Mouse (Mus musculus): ENCODE measurements around the gene Yy1. TPM values are rescaled to one million over a fixed set of nuclear protein-coding genes. Genes with fewer than 3 reads are reported as not detected.

Gene Yy1
- polyA plus RNA-seq, 1 experiment, result 15.3 TPM

GRCm38 (mm10) chr12:108766866-108767265, 25.9 kb upstream of the Yy1 start:
- Histone ChIP-seq H3K4me2 (ENCODE audit: low read depth) (no peak overlapping the region), H3K79me2 (ENCODE audit: control insufficient read depth, insufficient read depth) (no peaks in the 10 kb centered on the region), H3K27me3 (ENCODE audit: control insufficient read depth, insufficient read depth, insufficient read length) (no peaks in the 10 kb centered on the region), H3K4me3 (no peak overlapping the region), H3ac (ENCODE audit: control insufficient read depth, insufficient read length) (no peak overlapping the region), H3K36me3 (ENCODE audit: control insufficient read depth, insufficient read depth) (no peaks in the 10 kb centered on the region)
- TF ChIP-seq POLR2A (IDR thresholded peaks at IDR 0.05; ENCODE audit: insufficient read length, low read depth) (no peak), MYOG (IDR thresholded peaks at IDR 0.05; ENCODE audit: control insufficient read depth in 1 of 3, insufficient read depth in 1 of 3, insufficient read length in 2 of 3, low read depth in 2 of 3) (no peak), E2F4 (IDR thresholded peaks at IDR 0.05; ENCODE audit: insufficient read depth) (no peak), MAX (IDR thresholded peaks at IDR 0.05; ENCODE audit: low read depth) (no peak), POLR2AphosphoS2 (IDR thresholded peaks at IDR 0.05; ENCODE audit: insufficient read length, low read depth) (no peak), REST (IDR thresholded peaks at IDR 0.05; ENCODE audit: insufficient read depth, insufficient read length) (no peak), USF1 (IDR thresholded peaks at IDR 0.05; ENCODE audit: low read depth) (no peak), SRF (IDR thresholded peaks at IDR 0.05; ENCODE audit: control insufficient read depth, insufficient read length, low read depth) (no peak)

DNA sequence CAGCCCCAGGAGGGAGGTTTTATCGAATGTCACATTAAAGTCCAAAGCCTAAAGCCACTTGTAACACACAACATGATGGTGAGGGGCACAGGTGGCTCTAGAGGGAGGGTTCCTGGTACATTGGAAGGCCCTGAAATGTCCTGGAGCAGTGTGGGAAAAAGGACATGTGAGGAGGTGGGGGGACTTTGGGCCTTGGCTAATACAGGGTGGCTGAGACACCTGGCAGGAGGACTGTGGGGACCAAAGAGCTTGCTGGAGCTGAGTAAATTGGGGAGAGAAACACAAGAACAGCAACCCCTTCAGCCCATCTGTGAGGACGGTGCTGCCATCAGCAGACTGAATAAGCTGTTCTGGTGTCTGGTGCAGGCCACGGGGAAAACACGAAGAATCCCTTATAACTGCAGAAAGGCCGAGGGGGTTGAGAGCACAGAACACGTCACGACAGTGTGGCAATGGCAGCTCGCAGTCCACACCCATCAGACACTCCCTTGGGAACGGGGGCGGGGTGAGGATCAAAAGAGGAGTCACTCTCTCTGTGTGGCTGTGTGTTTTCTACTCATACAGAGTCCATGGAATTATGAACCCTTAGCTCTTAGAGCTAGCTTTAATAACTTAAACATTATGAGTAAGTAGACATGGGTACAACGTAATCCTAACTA, 24.4 kb upstream of the Yy1 start:
- no peak overlapping the region for H3ac ChIP-seq (ENCODE audit: control insufficient read depth, insufficient read length)
- no peaks in the 10 kb centered on the region for H3K27me3 ChIP-seq (ENCODE audit: control insufficient read depth, insufficient read depth, insufficient read length)
- H3K79me2 ChIP-seq (ENCODE audit: control insufficient read depth, insufficient read depth), result no peaks in the 10 kb centered on the region
- no peak overlapping the region for H3K4me3 ChIP-seq
- H3K4me2 ChIP-seq (ENCODE audit: low read depth), result no peak overlapping the region
- TF ChIP-seq POLR2A (IDR thresholded peaks at IDR 0.05; ENCODE audit: insufficient read length, low read depth) (no peak), MYOD1 (IDR thresholded peaks at IDR 0.05; ENCODE audit: control insufficient read depth in 1 of 3, insufficient read length in 2 of 3, low read depth in 2 of 3) (no peak), MAX (IDR thresholded peaks at IDR 0.05; ENCODE audit: low read depth) (no peak), SRF (IDR thresholded peaks at IDR 0.05; ENCODE audit: control insufficient read depth, insufficient read length, low read depth) (no peak), CEBPB (IDR thresholded peaks at IDR 0.05; ENCODE audit: insufficient read depth, poor library complexity, severe bottlenecking) (no peak), E2F4 (IDR thresholded peaks at IDR 0.05; ENCODE audit: insufficient read depth) (no peak), MYOG (IDR thresholded peaks at IDR 0.05; ENCODE audit: control insufficient read depth in 1 of 3, insufficient read depth in 1 of 3, insufficient read length in 2 of 3, low read depth in 2 of 3) (no peak), POLR2AphosphoS2 (IDR thresholded peaks at IDR 0.05; ENCODE audit: insufficient read length, low read depth) (no peak), REST (IDR thresholded peaks at IDR 0.05; ENCODE audit: insufficient read depth, insufficient read length) (no peak), USF1 (IDR thresholded peaks at IDR 0.05; ENCODE audit: low read depth) (no peak), TCF3 (IDR thresholded peaks at IDR 0.05; ENCODE audit: insufficient read length, low read depth) (no peak), TCF12 (IDR thresholded peaks at IDR 0.05; ENCODE audit: insufficient read depth, poor library complexity, severe bottlenecking) (no peak)
- no peaks in the 10 kb centered on the region for H3K36me3 ChIP-seq (ENCODE audit: control insufficient read depth, insufficient read depth)

GRCm38 (mm10) chr12:108780108-108780877, 12.5 kb upstream of the Yy1 start:
- H3K27me3 ChIP-seq (ENCODE audit: control insufficient read depth, insufficient read depth, insufficient read length), result no peaks in the 10 kb centered on the region
- peaks cover 10% of the 10 kb centered on the region for H3K36me3 ChIP-seq (ENCODE audit: control insufficient read depth, insufficient read depth)
- peaks cover 4% of the 10 kb centered on the region for H3K79me2 ChIP-seq (ENCODE audit: control insufficient read depth, insufficient read depth)
- H3K4me3 ChIP-seq, result no peak overlapping the region
- H3ac ChIP-seq (ENCODE audit: control insufficient read depth, insufficient read length), result no peak overlapping the region
- TF ChIP-seq POLR2A (IDR thresholded peaks at IDR 0.05; ENCODE audit: insufficient read length, low read depth), result no peak
- TF ChIP-seq REST (IDR thresholded peaks at IDR 0.05; ENCODE audit: insufficient read depth, insufficient read length), result no peak
- no peak for TF ChIP-seq MAX (IDR thresholded peaks at IDR 0.05; ENCODE audit: low read depth)
- TF ChIP-seq POLR2AphosphoS2 (IDR thresholded peaks at IDR 0.05; ENCODE audit: insufficient read length, low read depth), result no peak
- TF ChIP-seq TCF12 (IDR thresholded peaks at IDR 0.05; ENCODE audit: insufficient read depth, poor library complexity, severe bottlenecking), result no peak
- TF ChIP-seq SRF (IDR thresholded peaks at IDR 0.05; ENCODE audit: control insufficient read depth, insufficient read length, low read depth), result no peak
- no peak overlapping the region for H3K4me2 ChIP-seq (ENCODE audit: low read depth)

- Histone ChIP-seq H3ac (ENCODE audit: control insufficient read depth, insufficient read length) (no peak overlapping the region), H3K4me3 (no peak overlapping the region), H3K79me2 (ENCODE audit: control insufficient read depth, insufficient read depth) (peaks cover 53% of the 10 kb centered on the region), H3K4me2 (ENCODE audit: low read depth) (no peak overlapping the region), H3K36me3 (ENCODE audit: control insufficient read depth, insufficient read depth) (no peaks in the 10 kb centered on the region), H3K27me3 (ENCODE audit: control insufficient read depth, insufficient read depth, insufficient read length) (no peaks in the 10 kb centered on the region)
- TF ChIP-seq MYOG (IDR thresholded peaks at IDR 0.05; ENCODE audit: control insufficient read depth in 1 of 3, insufficient read depth in 1 of 3, insufficient read length in 2 of 3, low read depth in 2 of 3), result no peak
- no peak for TF ChIP-seq MYOD1 (IDR thresholded peaks at IDR 0.05; ENCODE audit: control insufficient read depth in 1 of 3, insufficient read length in 2 of 3, low read depth in 2 of 3)
- TF ChIP-seq CEBPB (IDR thresholded peaks at IDR 0.05; ENCODE audit: insufficient read depth, poor library complexity, severe bottlenecking), result no peak
- TF ChIP-seq POLR2AphosphoS2 (IDR thresholded peaks at IDR 0.05; ENCODE audit: insufficient read length, low read depth), result no peak
- TF ChIP-seq TCF3 (IDR thresholded peaks at IDR 0.05; ENCODE audit: insufficient read length, low read depth), result no peak
- no peak for TF ChIP-seq POLR2A (IDR thresholded peaks at IDR 0.05; ENCODE audit: insufficient read length, low read depth)
- no peak for TF ChIP-seq TCF12 (IDR thresholded peaks at IDR 0.05; ENCODE audit: insufficient read depth, poor library complexity, severe bottlenecking)
- no peak for TF ChIP-seq SRF (IDR thresholded peaks at IDR 0.05; ENCODE audit: control insufficient read depth, insufficient read length, low read depth)
- TF ChIP-seq E2F4 (IDR thresholded peaks at IDR 0.05; ENCODE audit: insufficient read depth), result no peak
- TF ChIP-seq REST (IDR thresholded peaks at IDR 0.05; ENCODE audit: insufficient read depth, insufficient read length), result no peak
- TF ChIP-seq USF1 (IDR thresholded peaks at IDR 0.05; ENCODE audit: low read depth), result no peak
- no peak for TF ChIP-seq MAX (IDR thresholded peaks at IDR 0.05; ENCODE audit: low read depth)
Observed at GRCm38 (mm10) chr12:108785161-108785560, 7.6 kb upstream of the Yy1 start.
